Mouse (Mus musculus) gastrocnemius, postnatal 25 days (tissue): ENCODE data around the gene Dennd2a. TPM values are rescaled to one million over a fixed set of nuclear protein-coding genes. Genes with fewer than 3 reads are reported as not detected.

Source experiments
- DNase-seq: peaks from one replicate; pipeline ENCODE4 v3.0.0; 2022
- long read RNA-seq, 2 experiments: library from polyadenylated mRNA; stranded (forward); transcript quantifications; one replicate each; pipeline ENCODE4 v2.0.0; 2021
- total RNA-seq, 2 experiments: library from RNA; stranded (reverse); gene quantifications; 1 replicate in 1 of 2; 2 replicates in 1 of 2; pipeline ENCODE4 v1.2.3; 2021

The Dennd2a gene
- 1 to 10 TPM; 4.6 to 4.7 TPM for total RNA-seq
- long read RNA-seq, experiment 1, partial matches to known transcripts, result 0 of 3 reads
- long read RNA-seq, experiment 1, other reads (novel, unspliced or antisense), result 3 of 3 reads
- long read RNA-seq, experiment 2, full-length matches to known transcripts, result 2 of 4 reads
- long read RNA-seq, experiment 2, partial matches to known transcripts, result 0 of 4 reads
- long read RNA-seq, experiment 2, other reads (novel, unspliced or antisense), result 2 of 4 reads

DNA sequence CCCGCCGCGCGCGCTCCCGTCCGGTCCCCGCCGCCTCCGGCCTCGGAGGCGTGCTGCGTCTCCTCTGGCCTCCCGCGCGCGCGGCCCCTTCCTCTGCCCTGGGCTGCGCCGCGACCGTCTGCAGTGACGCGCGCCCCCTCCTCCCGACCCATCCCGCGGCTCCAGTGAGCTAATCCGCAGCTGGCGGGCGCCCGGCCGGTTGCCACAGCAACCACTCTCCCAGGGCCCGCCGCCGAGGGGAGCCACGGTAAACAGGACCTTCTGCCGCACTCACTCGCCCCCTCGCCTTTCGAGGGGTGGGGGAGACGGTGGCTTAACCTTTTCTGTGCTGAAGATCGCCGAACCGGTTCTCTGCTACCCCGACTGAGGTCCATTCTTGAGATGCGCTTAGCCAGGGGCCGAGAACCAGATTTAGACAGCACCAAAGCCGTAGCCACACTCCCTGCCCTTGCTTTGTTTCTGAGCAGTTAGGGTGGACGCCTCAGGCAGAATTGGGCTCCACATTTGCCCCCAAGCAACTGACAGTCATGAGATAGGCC is at the start of gene Dennd2a:
Dennd2a (minus strand) TSS at position 145 of the 539 bp plus-strand sequence.
- peak; percentile 78 for DNase-seq

DNA sequence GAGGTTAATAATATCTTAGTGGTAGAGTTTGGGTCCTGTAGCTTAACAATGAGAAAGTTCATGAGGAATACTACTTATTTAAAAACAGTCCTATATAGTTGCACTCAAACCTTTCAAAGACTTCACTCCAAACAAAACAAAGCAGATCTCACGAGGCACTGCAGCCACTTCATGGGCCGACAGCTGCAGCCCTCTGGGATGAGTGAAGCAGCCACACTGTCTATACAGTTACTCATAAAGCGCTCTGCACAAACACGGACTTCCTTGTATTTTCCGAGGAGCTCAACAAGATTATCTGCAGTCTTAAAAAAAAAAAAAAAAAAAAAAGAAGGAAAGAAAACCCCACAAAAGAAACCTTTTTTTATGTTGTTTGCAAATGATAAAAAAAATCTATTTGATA is 49.7 kb upstream of the Dennd2a start:
- DNase-seq, result no peak

- DNase-seq, result no peak
Measured at GRCm38 (mm10) chr6:39606862-39607261, 49.2 kb upstream of the Dennd2a start.

- no peak for DNase-seq
Measured at GRCm38 (mm10) chr6:39606056-39606455, 48.4 kb upstream of the Dennd2a start.

DNA sequence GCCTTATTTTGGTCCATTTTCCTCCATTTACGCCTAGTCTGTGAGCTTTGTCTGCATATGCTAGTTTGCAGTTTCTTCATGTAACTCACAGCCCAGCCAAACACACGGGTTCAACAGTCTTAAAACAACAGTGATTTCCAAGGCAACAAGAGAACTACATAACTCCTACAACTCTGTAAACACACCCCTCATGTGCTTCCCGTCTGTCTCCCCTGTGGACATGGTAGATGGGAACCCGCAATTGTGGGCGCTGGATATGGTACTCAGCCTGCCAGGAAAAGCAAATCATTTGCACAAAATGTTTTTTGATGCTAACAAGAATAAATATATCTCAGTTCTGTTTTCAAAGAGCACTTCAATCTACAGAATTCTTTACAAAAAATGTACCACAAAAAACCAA is 46.9 kb upstream of the Dennd2a start:
- no peak for DNase-seq

DNA sequence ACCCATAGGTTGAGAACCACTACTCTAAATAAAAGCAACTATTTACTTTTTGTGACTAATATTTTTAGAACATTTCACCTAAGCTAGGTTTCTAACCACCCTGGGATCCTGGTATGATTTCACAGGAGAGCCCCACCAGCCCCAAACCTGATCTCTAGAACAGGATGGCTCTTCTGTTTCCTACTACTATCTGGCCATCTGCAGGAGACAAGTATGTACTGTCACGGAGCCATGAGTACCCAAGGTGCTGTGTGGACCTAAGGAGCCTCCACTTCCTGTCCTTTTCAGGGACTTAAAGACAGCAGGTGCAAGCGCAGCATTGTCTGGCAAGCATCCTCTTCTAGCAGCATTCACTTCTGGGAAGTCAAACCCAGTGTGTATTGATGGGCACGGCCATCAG is 44.2 kb upstream of the Dennd2a start:
- DNase-seq, result no peak

- DNase-seq, result no peak
Measured at GRCm38 (mm10) chr6:39600851-39601250, 43.2 kb upstream of the Dennd2a start.

DNA sequence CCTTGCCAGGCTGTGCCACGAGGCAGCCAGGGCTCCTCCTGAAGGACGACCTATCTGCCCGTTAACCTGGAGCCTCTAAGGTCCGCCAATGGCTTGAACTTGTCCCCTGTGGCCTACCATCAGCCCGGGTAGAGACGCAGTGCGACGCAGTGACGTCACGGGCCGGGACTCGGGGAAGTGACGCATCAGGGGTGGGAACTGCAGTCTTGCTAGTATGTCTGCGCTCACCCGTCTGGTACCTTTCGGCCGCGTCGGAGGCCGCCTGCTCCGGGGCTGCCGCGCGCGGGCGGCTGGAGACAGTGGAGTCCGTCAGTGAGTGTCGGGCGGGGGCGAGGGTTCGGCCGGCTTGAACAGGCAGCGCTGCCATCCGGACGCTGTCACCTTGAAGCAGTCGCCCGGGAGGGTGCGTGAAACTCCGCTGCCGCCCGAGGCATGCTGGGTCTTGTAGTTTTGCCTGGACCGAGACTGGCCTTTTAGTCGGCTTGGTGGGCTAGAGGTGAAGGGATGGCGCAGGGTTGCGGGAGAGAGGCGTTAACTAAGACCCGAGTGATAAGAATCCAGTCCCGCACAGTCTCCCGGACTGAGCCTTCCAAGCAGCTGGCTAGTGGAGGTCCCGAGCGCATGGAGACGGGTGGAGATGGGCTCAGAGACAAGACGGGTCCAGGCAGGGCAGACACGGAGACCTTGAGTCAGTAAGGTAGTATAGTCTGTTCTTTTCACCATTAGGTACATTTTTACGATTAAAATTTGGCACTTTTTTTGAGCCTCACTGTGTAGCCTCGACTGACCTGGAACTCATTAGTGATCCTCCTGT is 34.9 kb upstream of the Dennd2a start, which contains the start of gene Ndufb2:
Ndufb2 (plus strand) TSS at position 174 of the 814 bp plus-strand sequence.
- DNase-seq, result peak; percentile 93

DNA sequence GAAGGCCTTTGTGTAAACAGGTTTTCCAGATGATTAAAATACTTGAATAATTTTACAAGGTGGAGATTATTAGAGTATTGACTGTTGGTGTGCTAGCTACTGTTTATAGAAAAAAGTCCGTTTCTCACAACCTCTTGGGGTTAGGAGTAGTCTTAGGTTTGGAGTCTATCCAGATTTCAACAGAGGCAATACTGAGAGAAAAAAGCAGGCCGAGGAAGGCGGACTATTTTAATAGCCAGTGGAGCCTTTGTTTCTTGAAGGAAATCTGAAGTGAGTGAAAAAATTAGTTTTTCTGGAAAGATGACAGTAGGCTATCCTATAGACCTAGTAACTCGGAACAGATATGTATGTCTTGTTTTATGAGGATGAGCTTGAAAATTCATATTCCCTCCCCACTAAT is 33.8 kb upstream of the Dennd2a start:
- no peak for DNase-seq

DNA sequence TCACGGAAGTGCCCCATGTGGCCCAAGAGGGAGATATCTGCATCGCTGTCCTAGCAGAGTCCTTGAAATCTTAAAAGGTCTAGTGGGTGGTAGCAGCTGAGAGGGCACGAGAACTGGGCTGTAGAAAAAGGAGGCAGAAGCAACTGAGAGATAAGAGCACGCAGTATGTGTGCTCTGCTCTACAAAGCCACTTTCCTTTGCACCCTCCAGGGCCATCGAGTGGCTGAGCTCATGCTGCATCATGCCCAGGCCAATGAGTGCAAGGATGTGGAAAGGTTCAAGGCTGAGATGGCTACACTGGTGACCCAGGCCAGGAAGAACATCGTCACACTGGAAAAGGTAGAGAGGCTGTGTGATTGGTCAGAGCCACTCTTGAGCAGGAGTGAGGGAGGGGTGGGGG is 27.9 kb upstream of the Dennd2a start, which contains the start of gene Gm42420:
Gm42420 (plus strand) TSS at position 237 of the 400 bp plus-strand sequence.
- DNase-seq, result no peak

DNA sequence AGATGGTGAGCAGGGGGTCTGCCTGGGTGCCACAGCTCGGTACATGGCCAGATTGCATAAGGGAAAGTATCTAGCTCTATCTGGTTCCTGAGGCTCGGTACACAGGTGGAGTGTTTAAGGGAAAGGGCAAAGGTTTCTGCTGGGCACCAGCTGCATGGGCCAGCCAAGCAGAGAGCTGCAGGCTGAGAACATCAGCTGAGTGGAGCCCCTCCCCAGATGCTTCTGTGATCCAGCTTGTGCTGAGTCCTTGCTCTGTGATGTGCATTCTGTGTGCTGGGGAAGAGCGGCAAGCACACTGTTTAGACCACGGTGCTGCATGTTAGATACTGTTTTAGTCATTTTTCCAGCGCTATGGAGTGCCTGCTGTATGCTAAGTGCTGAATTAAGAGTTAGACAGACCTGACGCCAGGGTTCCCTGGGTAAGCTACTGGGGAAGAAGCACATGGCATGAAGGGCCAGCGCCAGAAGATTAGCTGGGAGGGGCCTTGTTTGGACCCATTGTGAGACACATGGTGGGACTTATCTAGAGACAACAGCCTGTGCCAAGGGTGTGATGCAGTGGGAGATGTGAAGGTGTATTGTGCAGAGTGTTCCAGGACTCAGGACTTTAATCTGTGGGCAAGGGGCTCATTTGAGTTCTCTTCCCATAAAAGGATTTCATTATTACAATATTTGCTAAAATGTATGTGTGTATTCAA is 23.6 kb upstream of the Dennd2a start:
- DNase-seq, result no peak

GRCm38 (mm10) chr6:39580558-39580957 is 22.9 kb upstream of the Dennd2a start:
- DNase-seq, result no peak

- DNase-seq, result no peak
Measured at GRCm38 (mm10) chr6:39579552-39579951, 21.9 kb upstream of the Dennd2a start.

- DNase-seq, result no peak
Measured at GRCm38 (mm10) chr6:39574951-39575350, 17.3 kb upstream of the Dennd2a start.

- DNase-seq, result peak; percentile 10
Measured at GRCm38 (mm10) chr6:39574555-39574869, 16.8 kb upstream of the Dennd2a start.

GRCm38 (mm10) chr6:39573791-39574554 is 16.3 kb upstream of the Dennd2a start, which contains the start of gene Adck2:
Gene Adck2, plus strand, starts transcription at chr6:39573873.
- peak; percentile 76 for DNase-seq

DNA sequence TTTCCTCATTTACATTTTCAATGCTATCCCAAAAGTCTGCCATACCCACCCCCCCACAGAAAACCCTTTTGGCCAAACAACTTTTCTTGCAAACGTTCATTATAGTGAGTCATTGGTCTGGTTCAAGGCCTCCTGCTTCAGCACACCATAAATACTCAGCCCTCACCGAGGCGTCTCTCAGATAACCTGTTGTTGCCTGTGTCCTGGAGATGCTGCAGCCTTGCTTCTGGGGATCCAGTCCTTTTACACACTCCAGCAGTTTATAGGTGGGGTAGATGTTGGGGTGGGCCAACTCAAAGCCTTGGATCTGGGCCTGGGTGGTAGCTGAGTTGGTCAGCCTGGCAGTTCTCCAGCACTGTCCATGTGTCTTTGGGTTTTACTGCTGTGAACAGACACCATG is 12.8 kb upstream of the Dennd2a start:
- DNase-seq, result no peak

DNA sequence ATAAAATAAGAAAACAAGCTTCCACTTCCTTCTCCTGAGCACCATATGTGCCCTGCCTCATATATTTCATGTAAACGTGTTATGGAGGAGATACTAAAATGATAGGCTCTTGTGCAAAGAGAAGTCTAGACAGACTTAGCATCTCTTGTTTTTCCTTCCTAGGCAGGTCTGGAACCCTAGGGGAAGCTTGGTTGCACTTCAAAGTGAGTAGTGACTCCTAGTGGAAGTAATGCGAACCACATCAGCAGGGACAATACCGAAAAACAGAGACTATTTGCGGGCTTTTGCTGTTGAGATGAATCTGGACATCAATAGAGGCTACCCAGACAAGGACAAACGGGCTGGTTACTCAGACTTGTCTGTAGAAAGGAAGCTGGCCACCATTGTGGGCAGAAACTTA is 9.9 kb upstream of the Dennd2a start:
- DNase-seq, result no peak

GRCm38 (mm10) chr6:39562166-39563015 is 4.7 kb upstream of the Dennd2a start:
- peak; percentile 48 for DNase-seq

DNA sequence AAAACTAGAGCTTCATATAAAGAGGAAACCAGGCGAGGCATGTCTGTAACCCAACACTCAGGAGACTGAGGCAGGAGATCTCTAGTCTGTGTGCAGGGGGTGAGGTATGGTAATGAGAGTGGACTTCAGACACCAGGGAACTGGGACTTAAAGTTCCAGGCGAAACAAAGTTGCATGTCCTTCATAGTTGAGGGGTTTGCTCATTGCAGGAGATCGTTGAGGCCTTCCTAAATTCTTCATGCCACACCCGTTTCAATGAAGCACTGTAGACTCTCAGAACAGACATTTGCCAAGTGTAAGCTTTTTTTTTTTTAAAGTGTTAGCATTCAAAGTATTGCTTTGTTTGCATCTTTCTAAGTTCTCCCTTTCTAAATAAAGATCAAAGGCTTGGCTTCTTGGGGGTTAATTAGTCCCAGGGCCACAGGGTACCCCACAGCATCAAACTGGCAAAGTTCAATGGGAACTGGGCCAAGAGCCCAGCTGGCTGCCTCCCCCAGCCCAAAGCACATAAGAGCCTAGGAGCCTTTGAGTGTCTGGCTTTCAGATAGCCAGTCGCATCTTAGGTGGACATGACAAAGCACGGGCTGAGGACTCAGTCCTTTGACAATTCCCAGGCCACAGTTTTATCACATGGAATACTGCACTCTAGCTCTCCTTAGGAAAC is 1.7 kb upstream of the Dennd2a start:
- DNase-seq, result no peak
